Mouse (Mus musculus): ENCODE results near the gene Deup1. TPM values are rescaled to one million over a fixed set of nuclear protein-coding genes. Genes with fewer than 3 reads are reported as not detected.

Gene Deup1
- polyA plus RNA-seq (2015; fragmentation: Nextera tagmentation; extraction: Ambion mirVana), result 0.50 and 1.0 TPM in 2 replicates

GRCm38 (mm10) chr9:15627785-15628287, at the start of gene Deup1:
Deup1 (minus strand) TSS chr9:15627933.

Other genes with a start within 250 kb of the Deup1 start
- gene Smco4, start 134.5 kb downstream of the Deup1 start, polyA plus RNA-seq (2015; fragmentation: Nextera tagmentation; extraction: Ambion mirVana), result 0.78 and 1.4 TPM in 2 replicates
- 26.2 and 26.6 TPM in 2 replicates for gene Slc36a4, start 81.8 kb upstream of the Deup1 start, polyA plus RNA-seq (2015; fragmentation: Nextera tagmentation; extraction: Ambion mirVana)
- not detected in 2 replicates for gene Mtnr1b, start 246.6 kb upstream of the Deup1 start, polyA plus RNA-seq (2015; fragmentation: Nextera tagmentation; extraction: Ambion mirVana)